18 mouse cellular contexts compared by ENCODE assay signal in the genomic region with DNA sequence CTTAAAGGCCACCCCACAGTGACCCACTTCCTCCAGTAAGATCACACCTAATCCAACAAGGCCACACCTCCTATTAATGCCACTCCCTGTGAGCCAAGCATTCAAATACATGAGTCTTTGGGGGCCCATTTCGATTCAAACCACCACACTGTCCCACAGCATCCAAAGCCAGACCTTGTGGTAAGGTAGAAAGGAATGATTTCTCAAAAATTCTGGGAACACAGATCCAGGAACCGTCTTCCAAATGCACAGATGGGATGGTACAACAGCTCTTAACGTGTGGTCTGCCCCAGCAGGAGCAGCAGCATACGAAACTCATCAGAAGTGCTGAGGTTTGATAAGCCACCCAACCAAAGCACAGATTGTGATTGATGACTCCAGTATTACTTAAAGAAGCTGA. TPM values are rescaled to one million over a fixed set of nuclear protein-coding genes. Genes with fewer than 3 reads are reported as not detected.
DNase-seq lines count a peak whose midpoint lies in the region; ATAC-seq and TF ChIP-seq lines count a peak whose summit lies in the region.
"Had no signal": no experiment of that assay in that cellular context is flagged by ENCODE, and none has a peak within 500 bp of the region (broad histone marks: within the 10 kb centered on the region; RNA-seq: fewer than 3 reads in every experiment).

No protein-coding gene starts in this region.

- no peak for ATAC-seq in frontal cortex, adult (ENCODE audit: low TSS enrichment)
- ATAC-seq: forebrain, embryonic 16.5 days; hindbrain, postnatal 0 days; intestine, embryonic 15.5 days had no signal

- TF ChIP-seq CTCF in brain, embryonic 14.5 days (IDR thresholded peaks at IDR 0.05; ENCODE audit: borderline replicate concordance, extremely low read depth, insufficient read depth, insufficient read length) = no peak

- peak; percentile 56 for DNase-seq in cerebellum, adult 11-12 months
- DNase-seq in cerebellum, postnatal 4 days (ENCODE audit: low spot score in 2 of 2) = no peak
- peak; percentile 48 for DNase-seq in brain, embryonic 14.5 days (ENCODE audit: low read depth)
- peak; percentile 71 for DNase-seq in cerebellum, adult 9-10 months
- DNase-seq in cerebellum, postnatal 25 days = peak; percentile 57 to 60
- DNase-seq in urinary bladder, postnatal 10 days (ENCODE audit: low spot score) = no peak
- DNase-seq in adrenal gland, adult (ENCODE audit: inconsistent age in 2 of 2, low spot score in 1 of 2) = no peak
- DNase-seq: adrenal gland, adult 8-10 months; adrenal gland, postnatal 36 days; gastrocnemius, postnatal 14 days; heart, adult 2 months; heart, postnatal 14 days had no signal

- no peak for TF ChIP-seq POLR2A in brain, embryonic 14.5 days (IDR thresholded peaks at IDR 0.05; ENCODE audit: borderline replicate concordance, extremely low read depth, insufficient read depth, insufficient read length, poor library complexity, severe bottlenecking)

RNA-seq across cellular contexts. Expression of a gene that starts 18.0 kb away (rescaled TPM):
- polyA plus RNA-seq in brain, embryonic 14.5 days (2012; rRNA removed) = 5.5 and 11.0 TPM in 2 replicates
- polyA plus RNA-seq: C2C12; erythroblast, embryonic 14.5 days had no signal

Comparison
In these comparisons a context has a peak if more than half of its experiments do, and no peak if none do; other contexts are left out.
1. DNase-seq: peak in cerebellum, adult 11-12 months (single experiment), brain, embryonic 14.5 days (single experiment), cerebellum, adult 9-10 months (single experiment) and cerebellum, postnatal 25 days (2 of 2); none in cerebellum, postnatal 4 days (0 of 2), urinary bladder, postnatal 10 days (single experiment) and adrenal gland, adult (0 of 2).